7 mouse cellular contexts compared by ENCODE assay signal in genomic region chr5:109602585-109602984, GRCm38 (mm10). TPM values are rescaled to one million over a fixed set of nuclear protein-coding genes. Genes with fewer than 3 reads are reported as not detected.
DNase-seq lines count a peak whose midpoint lies in the region; ATAC-seq and TF ChIP-seq lines count a peak whose summit lies in the region.

No protein-coding gene starts in this region.

- peak; percentile 62; the same call in 1 of the 2 replicates for ATAC-seq in kidney, embryonic 15.5 days (replicated peaks; ENCODE audit: low FRiP score)

- H3K27me3 ChIP-seq in E14TG2a.4 (ENCODE audit: insufficient read depth, low read length) = no peaks in the 10 kb centered on the region
- H3K27me3 ChIP-seq in kidney, embryonic 15.5 days = no peaks in the 10 kb centered on the region

- 36% methylated on average over 1 of the region's 1 CpGs for WGBS in kidney, embryonic 15.5 days

- H3K36me3 ChIP-seq in E14TG2a.4 (ENCODE audit: insufficient read depth, low read length) = no peaks in the 10 kb centered on the region; the same call in 1 of the 2 replicates
- H3K36me3 ChIP-seq in kidney, embryonic 15.5 days = no peaks in the 10 kb centered on the region

- peak; percentile 8 to 42 for DNase-seq in kidney, adult 8-10 months
- no peak for DNase-seq in kidney, adult 18-20 months
- DNase-seq in ZHBTc4 (ENCODE audit: low read depth, low spot score) = peak; percentile 45
- peak; percentile 57 for DNase-seq in retina, embryonic 14.5 days (ENCODE audit: low spot score)
- DNase-seq in spleen, adult 12 weeks (ENCODE audit: low spot score) = no peak

- 0 out of 2 replicates have a peak, but pooled peaks have one; percentile 8 for TF ChIP-seq CTCF in E14TG2a.4 (conservative IDR thresholded peaks at IDR 0.05; ENCODE audit: low read length)

- no peak overlapping the region for H3K27ac ChIP-seq in kidney, embryonic 15.5 days

- H3K4me2 ChIP-seq in kidney, embryonic 15.5 days = no peak overlapping the region

- no peaks in the 10 kb centered on the region for H3K4me1 ChIP-seq in E14TG2a.4 (replicated peaks; ENCODE audit: low read depth, low read length)
- H3K4me1 ChIP-seq in kidney, embryonic 15.5 days = no peaks in the 10 kb centered on the region

- H3K4me3 ChIP-seq in E14TG2a.4 (replicated peaks; ENCODE audit: low read length) = 0 out of 2 replicates have a peak overlapping the region, but pooled peaks have one; percentile 13
- no peak overlapping the region for H3K4me3 ChIP-seq in kidney, embryonic 15.5 days (replicated peaks)

- peaks cover 94% of the 10 kb centered on the region for H3K9me3 ChIP-seq in E14TG2a.4 (ENCODE audit: low read length)
- H3K9me3 ChIP-seq in kidney, embryonic 15.5 days (replicated peaks) = no peaks in the 10 kb centered on the region

- no peak overlapping the region for H3K9ac ChIP-seq in kidney, embryonic 15.5 days

RNA-seq across cellular contexts. Expression of gene Crlf2, which starts 43.8 kb away (rescaled TPM):
- 13.6 and 14.1 TPM in 2 replicates for polyA plus RNA-seq in kidney, embryonic 15.5 days (2015; fragmentation: Nextera tagmentation; extraction: Ambion mirVana)

Comparison
In these comparisons a context has a peak if more than half of its experiments do, and no peak if none do; other contexts are left out.
1. DNase-seq: peak in kidney, adult 8-10 months (2 of 2), ZHBTc4 (single experiment) and retina, embryonic 14.5 days (single experiment); none in kidney, adult 18-20 months (single experiment) and spleen, adult 12 weeks (single experiment).